Mouse (Mus musculus) midbrain, embryonic 13.5 days (tissue): Measurements from ENCODE around the gene Cpeb3. TPM values are rescaled to one million over a fixed set of nuclear protein-coding genes. Genes with fewer than 3 reads are reported as not detected.
"Not testable (repeated sequence)": the region's sequence is repeated elsewhere in the genome, so short reads cannot be mapped to it uniquely, and the experiment has no call there.

Source experiments
- ATAC-seq: fragments of 200-750 bp; cut with Nextera tagmentation; 2 replicates; pipeline ENCODE4 v1.8.0; 2017; ENCODE audit warnings: mild to moderate bottlenecking, moderate TSS enrichment, moderate library complexity
- H3K27ac ChIP-seq: fragments of 300-500 bp; sonication (generic); 2 replicates; pipeline ENCODE4 v1.5.1; 2015; ENCODE audit warnings: inconsistent platforms, mild to moderate bottlenecking, moderate library complexity
- H3K27me3 ChIP-seq: fragments of 300-500 bp; sonication (generic); 2 replicates; pipeline ENCODE4 v1.6.1; 2015; ENCODE audit warnings: mild to moderate bottlenecking, inconsistent platforms
- H3K36me3 ChIP-seq: fragments of 300-500 bp; sonication (generic); 2 replicates; pipeline ENCODE4 v1.6.1; 2015; ENCODE audit warnings: mild to moderate bottlenecking, inconsistent platforms
- H3K4me1 ChIP-seq: fragments of 300-500 bp; sonication (generic); replicated peaks from 2 replicates; pipeline ENCODE4 v1.6.1; 2015; ENCODE audit warnings: inconsistent platforms
- H3K4me2 ChIP-seq: fragments of 300-500 bp; sonication (generic); replicated peaks from 2 replicates; pipeline ENCODE4 v1.6.1; 2015; ENCODE audit warnings: moderate library complexity, mild to moderate bottlenecking, inconsistent platforms
- H3K4me3 ChIP-seq: fragments of 300-500 bp; sonication (generic); replicated peaks from 2 replicates; pipeline ENCODE4 v1.5.1; 2015; ENCODE audit warnings: mild to moderate bottlenecking, inconsistent platforms
- H3K9ac ChIP-seq: fragments of 300-500 bp; sonication (generic); replicated peaks from 2 replicates; pipeline ENCODE4 v1.6.1; 2015; ENCODE audit warnings: mild to moderate bottlenecking, inconsistent platforms
- H3K9me3 ChIP-seq: fragments of 300-500 bp; sonication (generic); 2 replicates; pipeline ENCODE4 v1.6.1; 2016; ENCODE audit warnings: mild to moderate bottlenecking, inconsistent platforms
- WGBS: fragments of 180-500 bp; shearing (Covaris S2); methylation state at CpG from one replicate; pipeline ENCODE4 v1.1.7; 2015; 5-methylcytosine and 5-hydroxymethylcytosine counted together
- polyA plus RNA-seq: library from polyadenylated mRNA; unstranded; fragments of >200 nt; fragmentation: Nextera tagmentation; extraction: Ambion mirVana; gene quantifications from 2 replicates; pipeline ENCODE4 v1.2.1, GENCODE M21; 2015

Gene Cpeb3
- polyA plus RNA-seq, 1 experiment from 2014 or later: 11.0 TPM

DNA sequence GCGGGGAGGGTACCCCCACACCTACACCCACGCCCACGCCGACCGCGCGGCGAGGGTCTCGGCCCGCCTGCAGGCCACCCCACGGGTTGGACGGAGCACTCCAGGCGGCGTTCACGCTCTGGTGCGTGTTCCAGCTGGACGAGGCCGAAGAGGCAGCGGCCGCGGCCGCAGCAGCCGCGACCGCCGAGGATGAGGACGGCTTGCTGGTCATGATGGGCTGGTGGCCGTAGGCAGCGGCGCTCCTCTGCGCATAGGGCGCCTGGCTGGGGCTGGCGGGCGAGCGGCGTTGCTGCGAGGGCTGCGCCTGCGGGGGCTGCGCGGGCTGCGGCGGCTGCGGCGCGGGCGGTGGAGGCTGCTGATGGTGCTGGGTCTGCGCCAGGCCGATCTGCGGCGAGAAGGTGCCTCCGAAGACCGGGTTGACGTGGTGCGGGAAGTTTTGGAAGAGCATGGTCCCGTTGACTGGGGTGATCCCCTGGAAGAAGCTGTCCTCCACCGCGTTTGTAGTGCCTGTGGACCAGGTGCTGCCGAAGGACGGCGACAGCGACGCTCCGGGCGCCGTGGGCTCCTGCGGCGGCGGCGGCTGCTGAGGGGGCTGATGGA lies 34.2 kb downstream of the Cpeb3 start:
- Histone ChIP-seq H3K4me3 (peak overlapping the region; percentile 82), H3K36me3 (no peaks in the 10 kb centered on the region), H3K9me3 (no peaks in the 10 kb centered on the region), H3K27ac (peak overlapping the region; percentile 95), H3K9ac (peak overlapping the region; percentile 92), H3K27me3 (peaks cover 18% of the 10 kb centered on the region), H3K4me2 (peak overlapping the region; percentile 86), H3K4me1 (peaks cover 50% of the 10 kb centered on the region)
- ATAC-seq: peak; percentile 81
- whole genome bisulfite sequencing: under 1% methylated on average over 70 of the region's 70 CpGs

DNA sequence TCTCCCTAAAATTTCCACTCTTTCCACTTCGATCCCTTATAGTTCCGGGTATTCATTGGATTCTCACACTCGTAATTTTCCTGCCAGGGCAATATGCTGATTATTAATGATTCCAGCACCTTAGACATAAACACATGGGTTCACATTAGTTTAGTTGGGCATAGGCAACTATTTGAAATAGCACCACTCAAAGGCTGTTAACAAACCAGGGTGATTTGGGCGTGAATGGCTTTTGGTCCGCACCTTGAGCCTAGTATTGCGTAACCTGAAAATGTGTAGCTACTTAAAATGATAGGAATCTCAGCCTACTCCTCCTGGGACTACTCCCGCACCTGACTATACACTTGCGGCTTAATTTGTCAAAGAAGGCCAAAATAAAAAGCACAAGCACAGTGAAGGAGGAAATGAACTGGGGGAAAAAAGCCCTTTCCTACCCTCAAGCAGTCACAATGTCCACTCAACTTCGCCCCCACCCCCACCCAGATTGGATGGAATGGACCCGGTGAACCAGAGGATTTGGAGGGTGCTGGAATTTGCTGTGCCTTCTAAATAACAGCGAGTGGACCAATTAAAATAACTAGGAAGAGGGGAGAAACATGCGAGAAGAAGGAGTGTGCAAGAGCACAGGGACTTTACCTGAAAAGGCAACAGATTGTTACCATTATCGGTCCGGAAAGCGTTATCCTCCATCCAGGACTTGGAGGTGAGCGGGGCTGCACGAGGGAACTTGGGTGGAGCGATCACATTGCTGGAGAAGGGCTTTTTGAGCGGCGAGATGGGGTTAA lies 34.9 kb downstream of the Cpeb3 start:
- peak overlapping the region; percentile 82 for H3K4me3 ChIP-seq
- no peaks in the 10 kb centered on the region for H3K9me3 ChIP-seq
- ATAC-seq: no peak
- WGBS: 25% methylated on average over 20 of the region's 20 CpGs
- peak overlapping the region; percentile 95 for H3K27ac ChIP-seq
- H3K9ac ChIP-seq: peak overlapping the region; percentile 92
- H3K4me2 ChIP-seq: peak overlapping the region; percentile 86
- H3K36me3 ChIP-seq: no peaks in the 10 kb centered on the region
- H3K4me1 ChIP-seq: peaks cover 47% of the 10 kb centered on the region
- H3K27me3 ChIP-seq: peaks cover 18% of the 10 kb centered on the region

DNA sequence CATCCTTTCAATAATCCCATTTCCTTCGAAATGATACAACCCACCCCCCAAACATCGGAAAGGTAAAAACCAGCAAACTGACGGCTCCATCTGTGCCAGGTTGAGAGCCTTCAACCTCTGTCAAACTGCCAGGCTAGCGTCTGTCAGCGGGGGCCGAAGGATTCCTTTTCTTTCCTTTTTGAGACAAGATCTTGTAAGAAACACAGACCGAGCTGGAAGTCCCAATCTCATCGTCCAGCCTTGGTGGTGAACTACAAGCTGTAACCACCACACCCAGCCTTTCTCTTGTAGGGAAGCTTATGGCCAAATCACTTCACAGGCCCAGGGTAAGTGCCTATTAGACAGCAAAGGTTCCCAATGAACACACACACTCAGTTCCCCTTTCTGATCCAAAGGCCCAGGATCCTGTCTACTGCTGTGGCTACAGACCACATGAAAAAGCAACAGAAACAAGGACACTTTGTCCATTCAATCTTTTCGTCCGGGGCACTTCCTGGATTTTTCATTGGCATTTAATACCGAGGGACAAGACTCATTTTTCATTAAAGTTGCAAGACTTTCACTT lies 35.8 kb downstream of the Cpeb3 start:
- ATAC-seq: no peak
- H3K4me2 ChIP-seq: peak overlapping the region; percentile 86
- H3K36me3 ChIP-seq: no peaks in the 10 kb centered on the region
- H3K4me3 ChIP-seq: peak overlapping the region; percentile 82
- no peaks in the 10 kb centered on the region for H3K9me3 ChIP-seq
- 77% methylated on average over 11 of the region's 11 CpGs for WGBS
- no peak overlapping the region for H3K27ac ChIP-seq
- peaks cover 18% of the 10 kb centered on the region for H3K27me3 ChIP-seq
- peak overlapping the region; percentile 92 for H3K9ac ChIP-seq
- peaks cover 43% of the 10 kb centered on the region for H3K4me1 ChIP-seq

DNA sequence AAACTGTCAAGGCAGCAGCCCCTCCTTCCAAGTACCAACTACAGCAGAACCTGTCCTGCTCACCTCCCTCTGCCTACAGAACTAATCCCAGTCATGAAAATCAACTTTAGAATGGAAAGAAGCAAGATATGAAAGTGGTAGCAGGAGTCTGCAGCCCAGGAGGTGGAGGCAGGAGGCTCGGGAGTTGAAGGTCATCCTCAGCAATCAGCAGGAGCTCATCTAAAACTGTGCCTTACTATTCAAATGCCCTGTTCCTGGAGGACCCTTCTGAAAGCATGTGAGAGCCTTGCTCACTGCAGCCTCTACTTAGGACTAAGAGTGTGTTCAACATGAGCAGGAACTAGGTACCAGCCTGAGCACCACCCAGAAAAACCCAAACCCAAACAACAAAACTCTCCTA lies 36.3 kb downstream of the Cpeb3 start:
- Histone ChIP-seq H3K27me3 (peaks cover 18% of the 10 kb centered on the region), H3K4me2 (peak overlapping the region; percentile 86), H3K36me3 (0 out of 2 replicates have a peak, but pooled peaks cover 2% of the 10 kb centered on the region), H3K9ac (peak overlapping the region; percentile 92; the same call in 1 of the 2 replicates), H3K4me1 (peaks cover 41% of the 10 kb centered on the region), H3K9me3 (no peaks in the 10 kb centered on the region), H3K4me3 (peak overlapping the region; percentile 82), H3K27ac (no peak overlapping the region)
- 37% methylated on average over 1 of the region's 1 CpGs for WGBS
- ATAC-seq: no peak

DNA sequence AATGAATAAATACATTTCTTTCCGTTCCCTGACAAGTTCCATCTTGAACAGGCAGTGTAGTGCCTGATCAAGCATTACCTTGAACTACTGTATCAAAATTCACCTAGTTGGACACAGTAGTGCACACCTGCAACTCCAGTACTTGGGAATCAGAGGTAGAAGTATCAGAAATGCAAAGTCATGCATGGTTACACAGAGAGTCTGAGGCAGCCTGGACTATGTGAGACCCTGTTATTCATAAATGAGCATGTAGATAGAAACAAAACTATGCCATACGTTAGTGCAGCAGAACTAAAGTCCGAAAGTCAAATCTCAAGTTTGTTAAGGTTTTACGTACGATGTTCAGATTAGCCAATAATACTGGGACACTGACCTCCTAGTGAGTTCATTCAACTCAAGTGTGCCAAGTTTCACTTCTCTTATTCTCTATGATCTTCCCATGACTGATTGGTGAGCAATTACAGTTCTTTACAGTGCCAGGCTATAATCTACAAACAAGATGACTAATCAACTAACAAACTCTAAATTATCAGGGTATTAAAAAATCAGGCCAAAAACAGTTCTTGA lies 51.5 kb downstream of the Cpeb3 start:
- no peaks in the 10 kb centered on the region for H3K36me3 ChIP-seq
- WGBS: 84% methylated on average over 5 of the region's 5 CpGs

DNA sequence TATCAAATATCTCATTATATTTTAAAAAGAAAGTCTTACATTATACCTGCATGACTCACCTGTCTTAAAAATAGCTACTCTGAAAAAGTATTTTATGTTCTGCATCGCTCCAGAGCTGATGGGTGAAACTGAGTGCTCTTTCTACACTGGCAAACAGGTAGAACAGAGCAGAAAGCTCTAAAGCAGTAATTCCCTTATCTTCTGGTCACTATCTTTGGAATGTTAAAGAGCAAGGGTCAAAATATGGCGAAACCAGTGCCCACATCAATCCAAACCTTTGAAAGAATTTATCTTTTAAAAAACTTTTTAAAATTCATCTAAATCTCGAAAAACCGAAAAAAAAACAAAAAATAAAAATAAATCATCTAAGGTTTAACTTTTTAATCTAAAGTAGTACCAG lies 52.4 kb downstream of the Cpeb3 start:
- Histone ChIP-seq H3K9me3 (no peaks in the 10 kb centered on the region), H3K27me3 (no peaks in the 10 kb centered on the region), H3K36me3 (no peaks in the 10 kb centered on the region), H3K4me1 (no peaks in the 10 kb centered on the region), H3K4me2 (no peak overlapping the region), H3K27ac (no peak overlapping the region), H3K9ac (no peak overlapping the region), H3K4me3 (no peak overlapping the region)
- 90% methylated on average over 4 of the region's 4 CpGs for WGBS
- ATAC-seq: no peak

More for the DNA sequence above, 51.5 kb downstream of the Cpeb3 start:
- H3K27me3 ChIP-seq: no peaks in the 10 kb centered on the region
- H3K4me1 ChIP-seq: no peaks in the 10 kb centered on the region
- H3K4me3 ChIP-seq: no peak overlapping the region
- H3K27ac ChIP-seq: no peak overlapping the region
- no peak overlapping the region for H3K9ac ChIP-seq
- H3K4me2 ChIP-seq: no peak overlapping the region
- no peaks in the 10 kb centered on the region for H3K9me3 ChIP-seq
- no peak for ATAC-seq

DNA sequence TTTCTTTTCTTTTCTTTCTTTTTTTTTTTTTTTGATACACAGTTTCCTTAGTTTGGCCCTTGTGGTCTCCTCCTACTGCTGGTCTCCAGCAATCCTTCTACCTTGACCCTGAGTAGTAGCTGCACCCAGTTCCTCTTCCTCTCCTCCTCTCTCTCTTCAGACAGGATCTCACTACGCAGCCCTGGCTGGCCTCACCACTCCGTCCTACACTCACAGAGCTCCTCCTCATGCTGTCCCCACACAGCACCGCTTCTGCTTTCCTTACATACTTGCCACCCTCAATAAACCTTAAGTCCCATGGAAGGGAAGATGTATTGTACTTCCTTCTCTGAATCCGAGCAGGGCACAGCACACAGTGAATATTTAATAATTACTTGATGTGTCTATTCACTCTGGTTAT lies 61.3 kb downstream of the Cpeb3 start:
- ATAC-seq: no peak
- H3K9me3 ChIP-seq: no peaks in the 10 kb centered on the region
- no peaks in the 10 kb centered on the region for H3K36me3 ChIP-seq
- no peak overlapping the region for H3K4me2 ChIP-seq
- WGBS: 82% methylated on average over 4 of the region's 4 CpGs
- H3K4me1 ChIP-seq: 0 out of 2 replicates have a peak, but pooled peaks cover 2% of the 10 kb centered on the region
- H3K4me3 ChIP-seq: no peak overlapping the region
- H3K27me3 ChIP-seq: no peaks in the 10 kb centered on the region
- H3K9ac ChIP-seq: no peak overlapping the region
- H3K27ac ChIP-seq: no peak overlapping the region

DNA sequence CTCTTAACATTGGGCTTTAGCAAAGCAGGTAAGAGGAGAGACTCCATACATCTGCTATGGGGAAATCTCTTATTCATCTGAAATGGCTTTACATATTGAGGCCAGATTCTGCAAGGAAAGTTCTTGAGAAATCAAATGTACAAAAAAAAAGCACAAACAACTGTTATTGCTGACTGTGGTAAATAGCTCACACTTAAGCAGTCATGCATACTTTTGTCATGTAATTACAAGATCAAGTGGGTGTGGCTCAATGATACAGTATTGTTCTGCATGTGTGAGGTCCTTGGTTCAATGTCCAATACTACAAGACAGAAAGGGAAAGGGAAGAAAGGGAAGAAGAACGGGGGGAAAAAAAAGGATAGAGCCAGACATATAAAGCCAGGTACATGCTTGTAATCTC lies 62.6 kb downstream of the Cpeb3 start:
- H3K9ac ChIP-seq: no peak overlapping the region
- H3K4me3 ChIP-seq: no peak overlapping the region
- H3K27ac ChIP-seq: no peak overlapping the region
- H3K9me3 ChIP-seq: no peaks in the 10 kb centered on the region
- H3K27me3 ChIP-seq: no peaks in the 10 kb centered on the region
- WGBS: 83% methylated on average over 1 of the region's 1 CpGs
- no peak overlapping the region for H3K4me2 ChIP-seq
- ATAC-seq: no peak
- H3K4me1 ChIP-seq: 0 out of 2 replicates have a peak, but pooled peaks cover 2% of the 10 kb centered on the region
- no peaks in the 10 kb centered on the region for H3K36me3 ChIP-seq

DNA sequence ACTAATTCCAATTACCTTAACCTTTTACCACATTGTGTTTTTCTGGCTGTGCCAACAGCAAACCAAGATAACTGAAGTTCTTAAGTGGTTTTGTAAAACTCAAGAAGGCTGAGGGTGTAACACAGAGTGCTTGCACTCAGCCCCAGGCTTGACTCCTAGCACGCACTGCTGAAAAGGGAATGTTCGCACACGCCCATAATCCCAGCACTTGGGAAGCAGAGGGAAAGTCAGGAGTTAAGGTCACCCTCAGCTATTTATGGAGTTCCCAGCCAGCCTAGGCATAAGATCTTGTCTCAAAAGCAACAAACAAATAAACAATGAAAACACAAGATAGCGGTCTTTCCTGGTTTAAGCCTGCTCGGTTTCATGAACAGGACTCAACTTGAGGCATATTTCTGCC lies 63.0 kb downstream of the Cpeb3 start:
- no peak overlapping the region for H3K9ac ChIP-seq
- H3K27me3 ChIP-seq: no peaks in the 10 kb centered on the region
- no peak overlapping the region for H3K4me2 ChIP-seq
- 91% methylated on average over 5 of the region's 5 CpGs for WGBS
- H3K4me3 ChIP-seq: no peak overlapping the region
- no peaks in the 10 kb centered on the region for H3K9me3 ChIP-seq
- no peaks in the 10 kb centered on the region for H3K36me3 ChIP-seq
- ATAC-seq: no peak
- no peak overlapping the region for H3K27ac ChIP-seq
- H3K4me1 ChIP-seq: 0 out of 2 replicates have a peak, but pooled peaks cover 2% of the 10 kb centered on the region

DNA sequence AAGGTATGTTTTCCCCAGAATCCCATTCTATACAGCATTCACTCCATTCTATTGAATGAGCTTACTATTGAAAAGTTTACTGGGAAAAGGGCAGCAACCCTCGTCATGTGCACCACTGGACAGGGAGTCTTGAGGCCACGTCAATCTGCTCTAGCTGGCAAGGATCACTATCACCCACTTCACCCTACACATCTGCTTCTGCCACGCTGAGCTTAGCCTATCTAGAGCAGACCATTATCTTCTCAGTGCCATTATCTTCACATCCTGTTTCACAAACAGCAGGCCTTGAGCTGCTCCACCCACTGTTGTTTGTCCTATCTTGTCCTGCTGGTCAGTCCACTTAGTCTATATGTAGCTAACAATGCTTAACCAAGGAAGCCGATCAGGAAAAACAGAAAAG lies 66.8 kb downstream of the Cpeb3 start:
- H3K36me3 ChIP-seq: no peaks in the 10 kb centered on the region
- no peaks in the 10 kb centered on the region for H3K9me3 ChIP-seq
- H3K4me3 ChIP-seq: no peak overlapping the region
- 76% methylated on average over 4 of the region's 4 CpGs for WGBS
- H3K27ac ChIP-seq: no peak overlapping the region
- ATAC-seq: no peak
- no peak overlapping the region for H3K9ac ChIP-seq
- no peaks in the 10 kb centered on the region for H3K27me3 ChIP-seq
- no peaks in the 10 kb centered on the region for H3K4me1 ChIP-seq
- H3K4me2 ChIP-seq: no peak overlapping the region

DNA sequence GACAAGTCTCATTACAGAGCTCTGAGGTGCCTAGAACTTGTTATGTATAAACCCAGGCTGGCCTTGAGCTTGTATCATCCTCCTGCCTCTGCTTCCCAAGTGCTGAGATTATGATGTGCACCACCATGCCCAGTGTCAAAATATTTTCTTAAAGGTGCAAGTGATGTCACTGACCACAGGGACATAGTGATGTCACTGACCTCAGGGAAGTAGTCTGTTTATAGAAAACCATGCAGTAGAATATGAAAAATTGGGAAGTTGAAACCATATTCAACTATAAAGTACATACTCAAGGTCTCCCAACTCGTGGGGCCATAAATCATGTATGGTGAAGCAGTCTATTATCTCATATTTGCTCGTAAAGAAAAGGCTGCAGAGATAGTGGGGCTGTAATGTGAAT lies 71.3 kb downstream of the Cpeb3 start:
- no peaks in the 10 kb centered on the region for H3K27me3 ChIP-seq
- H3K27ac ChIP-seq: no peak overlapping the region
- 77% methylated on average over 2 of the region's 2 CpGs for WGBS
- H3K4me3 ChIP-seq: no peak overlapping the region
- H3K4me1 ChIP-seq: no peaks in the 10 kb centered on the region
- no peaks in the 10 kb centered on the region for H3K9me3 ChIP-seq
- no peak overlapping the region for H3K4me2 ChIP-seq
- H3K36me3 ChIP-seq: no peaks in the 10 kb centered on the region
- H3K9ac ChIP-seq: no peak overlapping the region
- ATAC-seq: no peak

DNA sequence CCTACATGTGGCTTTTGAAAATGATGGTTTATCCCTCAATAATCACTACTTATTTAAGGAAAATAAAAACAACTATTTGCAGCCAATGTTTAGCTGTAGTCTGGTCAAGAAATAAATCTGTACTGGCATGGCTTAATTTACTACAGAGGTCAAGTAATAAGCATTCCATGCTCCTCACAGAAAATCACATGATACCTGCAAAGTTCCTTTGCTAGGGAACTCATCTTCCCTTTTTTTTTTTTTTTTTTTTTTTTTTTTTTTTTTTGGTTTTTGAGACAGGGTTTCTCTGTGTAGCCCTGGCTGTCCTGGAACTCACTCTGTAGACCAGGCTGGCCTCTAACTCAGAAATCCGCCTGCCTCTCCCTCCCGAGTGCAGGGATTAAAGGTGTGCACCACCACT lies 72.9 kb downstream of the Cpeb3 start:
- 80% methylated on average over 2 of the region's 2 CpGs for WGBS
- H3K4me3 ChIP-seq, H3K36me3 ChIP-seq, H3K27ac ChIP-seq, H3K4me2 ChIP-seq, ATAC-seq, H3K9ac ChIP-seq, H3K27me3 ChIP-seq, H3K4me1 ChIP-seq, H3K9me3 ChIP-seq: not testable (repeated sequence)
